Mouse (Mus musculus): ENCODE data around the gene Zbtb16.

GRCm38 (mm10) chr9:48749666-48750065 lies 86.4 kb downstream of the Zbtb16 start:
- TF ChIP-seq CTCF (IDR thresholded peaks at IDR 0.05; ENCODE audit: borderline replicate concordance, control insufficient read depth, extremely low read depth, insufficient read depth, low read length, poor library complexity), result no peak
- no peak for TF ChIP-seq POLR2A (IDR thresholded peaks at IDR 0.05; ENCODE audit: control insufficient read depth, extremely low read depth, insufficient read depth, low read length, poor library complexity)

All from thymus, adult 2 months (tissue).